Mouse (Mus musculus): Measurements from ENCODE around the gene Hist1h2br. TPM values are rescaled to one million over a fixed set of nuclear protein-coding genes. Genes with fewer than 3 reads are reported as not detected.
"Not testable (repeated sequence)": the region's sequence is repeated elsewhere in the genome, so short reads cannot be mapped to it uniquely, and the experiment has no call there.

The Hist1h2br gene
- total RNA-seq (2018; cell fraction: chromatin; rRNA removed): 10 to 100 TPM in 2 of 26 experiments, 1 to 10 TPM in 12, under 1 TPM in 3, not detected in 9; 0.33 to 11.4 (median 4.1) TPM
- 10 to 100 TPM in 13 of 26 experiments, 1 to 10 TPM in 13; 2.8 to 33.4 (median 10.1) TPM for total RNA-seq (2018; cell fraction: cytosol; rRNA removed)
- 10 to 100 TPM in 5 of 26 experiments, 1 to 10 TPM in 12, under 1 TPM in 2, not detected in 7; 0.48 to 18.3 (median 4.7) TPM for total RNA-seq (2018; cell fraction: nucleus; rRNA removed)
- 1.1 TPM in 1 of 3 replicates, not detected in the others for polyA plus RNA-seq (2018)

GRCm38 (mm10) chr13:21833461-21833860 lies at the start of gene Hist1h2br, which contains the start of gene Hist1h2ap:
Gene Hist1h2br, plus strand, starts transcription at chr13:21833743.
Gene Hist1h2ap, minus strand, starts transcription at chr13:21833507.
- not testable (repeated sequence) for H3K27ac ChIP-seq; H3K4me3 ChIP-seq (ENCODE audit: inconsistent target); H3K79me2 ChIP-seq (ENCODE audit: inconsistent target); H3K36me3 ChIP-seq (ENCODE audit: inconsistent target)
- WGBS (ENCODE audit: missing documents): no CpG with 5 or more reads among the region's 24 CpGs

GRCm38 (mm10) chr13:21784311-21784710 lies 49.2 kb upstream of the Hist1h2br start:
- Histone ChIP-seq H3K4me3 (ENCODE audit: inconsistent target) (no peak overlapping the region; the same call in 1 of the 2 replicates), H3K79me2 (ENCODE audit: inconsistent target) (no peaks in the 10 kb centered on the region), H3K27ac (peak overlapping the region; percentile 88), H3K36me3 (ENCODE audit: inconsistent target) (no peaks in the 10 kb centered on the region)
- WGBS (ENCODE audit: missing documents): 88% methylated on average over 6 of the region's 6 CpGs

GRCm38 (mm10) chr13:21786189-21786898 lies 47.2 kb upstream of the Hist1h2br start:
- Histone ChIP-seq H3K27ac (peak overlapping the region; percentile 88), H3K4me3 (ENCODE audit: inconsistent target) (peak overlapping the region; percentile 20), H3K79me2 (ENCODE audit: inconsistent target) (no peaks in the 10 kb centered on the region), H3K36me3 (ENCODE audit: inconsistent target) (no peaks in the 10 kb centered on the region)
- WGBS (ENCODE audit: missing documents): 29% methylated on average over 7 of the region's 8 CpGs

- peak within 1 kb of the TSS; percentile 20 for H3K4me3 ChIP-seq (ENCODE audit: inconsistent target)
- H3K27ac ChIP-seq: peak within 1 kb of the TSS; percentile 88
- under 1% methylated on average over 22 of the region's 63 CpGs for WGBS (ENCODE audit: missing documents)
- not testable (repeated sequence) for H3K79me2 ChIP-seq (ENCODE audit: inconsistent target); H3K36me3 ChIP-seq (ENCODE audit: inconsistent target)
Measured at GRCm38 (mm10) chr13:21786899-21787629, 46.5 kb upstream of the Hist1h2br start, which contains the start of the genes Hist1h2an and Hist1h2bp. Gene Hist1h2an, minus strand, starts transcription at chr13:21787218. Gene Hist1h2bp, plus strand, starts transcription at chr13:21787461.

- peak overlapping the region; percentile 28 for H3K27ac ChIP-seq
- H3K4me3 ChIP-seq (ENCODE audit: inconsistent target): no peak overlapping the region
- H3K36me3 ChIP-seq (ENCODE audit: inconsistent target): no peaks in the 10 kb centered on the region
- H3K79me2 ChIP-seq (ENCODE audit: inconsistent target): no peaks in the 10 kb centered on the region
- 54% methylated on average over 13 of the region's 21 CpGs for WGBS (ENCODE audit: missing documents)
Measured at GRCm38 (mm10) chr13:21787760-21788593, 45.6 kb upstream of the Hist1h2br start.

- Histone ChIP-seq H3K79me2 (ENCODE audit: inconsistent target) (no peaks in the 10 kb centered on the region), H3K4me3 (ENCODE audit: inconsistent target) (no peak overlapping the region), H3K36me3 (ENCODE audit: inconsistent target) (no peaks in the 10 kb centered on the region), H3K27ac (no peak overlapping the region)
- WGBS (ENCODE audit: missing documents): 63% methylated on average over 5 of the region's 6 CpGs
Measured at GRCm38 (mm10) chr13:21789925-21790324, 43.6 kb upstream of the Hist1h2br start.

GRCm38 (mm10) chr13:21790601-21791283 lies 42.8 kb upstream of the Hist1h2br start:
- 62% methylated on average over 18 of the region's 18 CpGs for WGBS (ENCODE audit: missing documents)
- H3K4me3 ChIP-seq (ENCODE audit: inconsistent target): no peak overlapping the region
- H3K36me3 ChIP-seq (ENCODE audit: inconsistent target): no peaks in the 10 kb centered on the region
- H3K79me2 ChIP-seq (ENCODE audit: inconsistent target): no peaks in the 10 kb centered on the region
- H3K27ac ChIP-seq: no peak overlapping the region

GRCm38 (mm10) chr13:21795584-21795983 lies 38.0 kb upstream of the Hist1h2br start:
- Histone ChIP-seq H3K79me2 (ENCODE audit: inconsistent target) (no peaks in the 10 kb centered on the region), H3K36me3 (ENCODE audit: inconsistent target) (no peaks in the 10 kb centered on the region), H3K27ac (no peak overlapping the region), H3K4me3 (ENCODE audit: inconsistent target) (no peak overlapping the region)
- WGBS (ENCODE audit: missing documents): 89% methylated on average over 6 of the region's 7 CpGs

- not testable (repeated sequence) for H3K4me3 ChIP-seq (ENCODE audit: inconsistent target); H3K79me2 ChIP-seq (ENCODE audit: inconsistent target); H3K36me3 ChIP-seq (ENCODE audit: inconsistent target); H3K27ac ChIP-seq
Measured at GRCm38 (mm10) chr13:21797163-21797562, 36.4 kb upstream of the Hist1h2br start.

- not testable (repeated sequence) for H3K36me3 ChIP-seq (ENCODE audit: inconsistent target); H3K79me2 ChIP-seq (ENCODE audit: inconsistent target); H3K27ac ChIP-seq; H3K4me3 ChIP-seq (ENCODE audit: inconsistent target)
- WGBS (ENCODE audit: missing documents): no CpG with 5 or more reads among the region's 4 CpGs
Measured at GRCm38 (mm10) chr13:21803058-21803457, 30.5 kb upstream of the Hist1h2br start.

GRCm38 (mm10) chr13:21810073-21810472 lies 23.5 kb upstream of the Hist1h2br start, which contains the start of the genes Hist1h2bq and Hist1h2ao:
Gene Hist1h2bq, minus strand, starts transcription at chr13:21810197.
Gene Hist1h2ao, plus strand, starts transcription at chr13:21810465.
- H3K36me3 ChIP-seq (ENCODE audit: inconsistent target); H3K4me3 ChIP-seq (ENCODE audit: inconsistent target); H3K27ac ChIP-seq; H3K79me2 ChIP-seq (ENCODE audit: inconsistent target): not testable (repeated sequence)
- WGBS (ENCODE audit: missing documents): no CpG with 5 or more reads among the region's 23 CpGs

- H3K79me2 ChIP-seq (ENCODE audit: inconsistent target); H3K27ac ChIP-seq: not testable (repeated sequence)
- no CpG with 5 or more reads among the region's 8 CpGs for WGBS (ENCODE audit: missing documents)
Measured at GRCm38 (mm10) chr13:21811074-21811473, 22.5 kb upstream of the Hist1h2br start.

GRCm38 (mm10) chr13:21811539-21811938 lies 22.0 kb upstream of the Hist1h2br start, which contains the start of gene Hist1h4m:
Gene Hist1h4m, plus strand, starts transcription at chr13:21811746.
- not testable (repeated sequence) for H3K27ac ChIP-seq; H3K4me3 ChIP-seq (ENCODE audit: inconsistent target); H3K36me3 ChIP-seq (ENCODE audit: inconsistent target); H3K79me2 ChIP-seq (ENCODE audit: inconsistent target)
- WGBS (ENCODE audit: missing documents): no CpG with 5 or more reads among the region's 24 CpGs

More at GRCm38 (mm10) chr13:21811074-21811473, 22.5 kb upstream of the Hist1h2br start:
- not testable (repeated sequence) for H3K4me3 ChIP-seq (ENCODE audit: inconsistent target); H3K36me3 ChIP-seq (ENCODE audit: inconsistent target)
